Mouse (Mus musculus) megakaryocyte, embryonic 14.5 days (primary cell): ENCODE measurements around the gene Rnf144b. TPM values are rescaled to one million over a fixed set of nuclear protein-coding genes. Genes with fewer than 3 reads are reported as not detected.

ENCODE experiments used
- H3K27me3 ChIP-seq: replicated peaks from 2 replicates; pipeline ENCODE3; 2012; ENCODE audit warnings: inconsistent platforms
- H3K36me3 ChIP-seq: replicated peaks from 2 replicates; pipeline ENCODE3; 2012; ENCODE audit warnings: low read length, inconsistent platforms, mixed read lengths
- H3K4me1 ChIP-seq: 2 replicates; pipeline ENCODE4 v1.6.1; 2012; ENCODE audit warnings: inconsistent platforms
- H3K4me3 ChIP-seq: replicated peaks from 2 replicates; pipeline ENCODE3; 2012; ENCODE audit warnings: moderate library complexity, mild to moderate bottlenecking, inconsistent platforms
- H3K9me3 ChIP-seq: 2 replicates; pipeline ENCODE4 v1.6.1; 2012; ENCODE audit warnings: inconsistent platforms
- FLI1 ChIP-seq: IDR thresholded peaks from 2 replicates; pipeline ENCODE4 v1.6.1; 2012; ENCODE audit warnings: low read length, inconsistent platforms, mixed read lengths
- GATA1 ChIP-seq: IDR thresholded peaks from 3 replicates; pipeline ENCODE4 v1.6.1; 2012; ENCODE audit warnings: mixed read lengths, low read length, inconsistent platforms, borderline replicate concordance
- polyA plus RNA-seq: library from polyadenylated mRNA; stranded (reverse); fragments of >175 nt; gene quantifications from 2 replicates; pipeline ENCODE4 v1.2.3, GENCODE M21; 2012; ENCODE audit warnings: low replicate concordance; ENCODE audit not compliant: insufficient read depth

The Rnf144b gene
- polyA plus RNA-seq, 1 experiment = 0.29 TPM

- H3K4me1 ChIP-seq = peaks cover 35% of the 10 kb centered on the region
- peaks cover 27% of the 10 kb centered on the region for H3K36me3 ChIP-seq
- TF ChIP-seq FLI1 (no peak), GATA1 (no peak)
- H3K9me3 ChIP-seq = no peaks in the 10 kb centered on the region
- H3K27me3 ChIP-seq = no peaks in the 10 kb centered on the region
- H3K4me3 ChIP-seq = no peak overlapping the region
These were observed 104.1 kb downstream of the Rnf144b start for GRCm38 (mm10) chr13:47226521-47226920.

- TF ChIP-seq GATA1 (no peak), FLI1 (no peak)
- Histone ChIP-seq H3K36me3 (peaks cover 19% of the 10 kb centered on the region), H3K27me3 (no peaks in the 10 kb centered on the region), H3K9me3 (no peaks in the 10 kb centered on the region), H3K4me3 (no peak overlapping the region), H3K4me1 (peaks cover 36% of the 10 kb centered on the region)
These were observed 105.7 kb downstream of the Rnf144b start for GRCm38 (mm10) chr13:47228201-47228600.

- Histone ChIP-seq H3K4me1 (peaks cover 36% of the 10 kb centered on the region), H3K27me3 (no peaks in the 10 kb centered on the region), H3K4me3 (no peak overlapping the region), H3K36me3 (peaks cover 15% of the 10 kb centered on the region), H3K9me3 (no peaks in the 10 kb centered on the region)
- TF ChIP-seq FLI1 = no peak
- no peak for TF ChIP-seq GATA1
These were observed 106.3 kb downstream of the Rnf144b start for GRCm38 (mm10) chr13:47228626-47229190.

GRCm38 (mm10) chr13:47232163-47232562, 109.7 kb downstream of the Rnf144b start:
- H3K4me3 ChIP-seq = no peak overlapping the region
- H3K9me3 ChIP-seq = no peaks in the 10 kb centered on the region
- H3K4me1 ChIP-seq = peaks cover 17% of the 10 kb centered on the region; the same call in 1 of the 2 replicates
- no peaks in the 10 kb centered on the region for H3K27me3 ChIP-seq
- peaks cover 10% of the 10 kb centered on the region for H3K36me3 ChIP-seq
- TF ChIP-seq FLI1 (no peak), GATA1 (no peak)

GRCm38 (mm10) chr13:47237376-47237775, 114.9 kb downstream of the Rnf144b start:
- TF ChIP-seq FLI1 (no peak), GATA1 (no peak)
- peaks cover 46% of the 10 kb centered on the region for H3K36me3 ChIP-seq
- H3K9me3 ChIP-seq = peaks cover 6% of the 10 kb centered on the region; the same call in 1 of the 2 replicates
- no peak overlapping the region for H3K4me3 ChIP-seq
- peaks cover 4% of the 10 kb centered on the region for H3K27me3 ChIP-seq
- peaks cover 24% of the 10 kb centered on the region for H3K4me1 ChIP-seq

DNA sequence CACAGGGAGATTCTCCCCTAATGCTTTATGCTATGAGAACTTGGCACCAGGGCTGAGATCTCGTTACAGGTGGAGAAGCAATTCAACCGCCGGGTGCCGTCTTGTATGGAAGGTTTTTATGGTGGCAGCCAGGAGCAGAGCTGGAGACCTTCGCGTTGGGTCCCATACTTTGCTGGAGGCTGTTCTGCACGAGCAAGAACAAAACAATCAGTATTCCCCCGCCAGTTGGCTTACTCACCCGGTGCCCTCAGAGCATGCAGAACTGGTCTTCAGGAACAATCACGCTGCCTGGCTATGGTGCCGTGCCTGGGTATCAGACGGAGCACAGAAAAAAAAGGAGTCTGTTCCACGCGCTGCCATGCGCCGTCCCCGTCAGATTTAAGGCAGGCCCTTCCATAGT, 115.7 kb downstream of the Rnf144b start:
- TF ChIP-seq FLI1 = no peak
- no peak for TF ChIP-seq GATA1
- peaks cover 4% of the 10 kb centered on the region for H3K27me3 ChIP-seq
- no peak overlapping the region for H3K4me3 ChIP-seq
- H3K4me1 ChIP-seq = peaks cover 21% of the 10 kb centered on the region
- H3K9me3 ChIP-seq = peaks cover 13% of the 10 kb centered on the region
- H3K36me3 ChIP-seq = peaks cover 53% of the 10 kb centered on the region

DNA sequence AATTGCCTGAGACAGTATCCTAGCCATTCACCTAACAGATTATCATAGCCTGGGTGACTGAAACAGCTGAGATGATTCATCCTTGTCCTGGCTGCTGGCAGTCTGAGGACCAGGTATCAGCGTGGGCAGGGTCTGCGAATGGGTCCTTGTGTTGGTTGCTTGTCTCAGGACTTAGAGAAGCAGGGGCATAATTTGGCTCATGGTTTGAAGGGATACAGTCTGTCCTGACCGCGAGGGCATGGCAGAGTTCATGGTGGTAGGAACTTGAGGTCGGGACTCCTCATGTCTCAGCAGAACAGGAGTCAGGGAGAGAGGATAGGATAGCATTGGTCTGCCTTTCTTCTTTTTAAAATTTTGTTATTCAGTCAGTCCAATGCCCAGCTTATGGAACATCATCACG, 121.1 kb downstream of the Rnf144b start:
- H3K36me3 ChIP-seq = peaks cover 76% of the 10 kb centered on the region

DNA sequence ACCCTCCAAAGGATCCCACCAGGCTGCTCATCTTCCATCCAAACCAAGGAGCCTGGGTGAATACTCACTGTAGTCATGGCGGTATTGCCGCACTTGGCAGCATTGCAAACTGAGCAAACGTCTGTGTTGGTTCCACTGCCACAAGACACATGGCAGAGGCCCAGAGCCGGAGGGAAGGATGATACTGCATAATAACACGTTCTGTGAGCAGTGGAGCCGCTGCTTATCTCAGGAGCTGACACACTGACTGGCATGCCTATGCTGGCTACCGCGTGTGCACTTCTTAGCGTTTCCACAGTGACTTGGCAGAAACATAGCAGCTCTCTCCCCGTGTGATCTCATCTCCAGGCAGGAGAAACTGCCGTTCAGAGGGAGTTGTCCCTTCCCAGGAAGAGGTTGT, 122.3 kb downstream of the Rnf144b start:
- Histone ChIP-seq H3K27me3 (peaks cover 5% of the 10 kb centered on the region), H3K4me1 (peaks cover 35% of the 10 kb centered on the region), H3K36me3 (peaks cover 67% of the 10 kb centered on the region), H3K9me3 (peaks cover 32% of the 10 kb centered on the region), H3K4me3 (peak overlapping the region; percentile 72)
- TF ChIP-seq FLI1 (no peak), GATA1 (peak; percentile 88; the same call in 2 of the 3 replicates)

More for the DNA sequence above, 121.1 kb downstream of the Rnf144b start:
- peaks cover 5% of the 10 kb centered on the region for H3K27me3 ChIP-seq
- H3K9me3 ChIP-seq = peaks cover 32% of the 10 kb centered on the region
- no peak for TF ChIP-seq FLI1
- TF ChIP-seq GATA1 = no peak
- no peak overlapping the region for H3K4me3 ChIP-seq
- peaks cover 38% of the 10 kb centered on the region for H3K4me1 ChIP-seq

GRCm38 (mm10) chr13:47246459-47246858, 124.0 kb downstream of the Rnf144b start:
- Histone ChIP-seq H3K36me3 (peaks cover 50% of the 10 kb centered on the region), H3K4me3 (no peak overlapping the region), H3K9me3 (peaks cover 32% of the 10 kb centered on the region), H3K27me3 (peaks cover 5% of the 10 kb centered on the region), H3K4me1 (peaks cover 31% of the 10 kb centered on the region)
- TF ChIP-seq GATA1 = no peak
- TF ChIP-seq FLI1 = no peak

- Histone ChIP-seq H3K9me3 (peaks cover 26% of the 10 kb centered on the region), H3K4me1 (peaks cover 35% of the 10 kb centered on the region), H3K4me3 (no peak overlapping the region), H3K27me3 (peaks cover 2% of the 10 kb centered on the region), H3K36me3 (peaks cover 42% of the 10 kb centered on the region)
- TF ChIP-seq GATA1 (no peak), FLI1 (no peak)
These were observed 124.8 kb downstream of the Rnf144b start for GRCm38 (mm10) chr13:47247156-47247800.
